Mouse (Mus musculus) central nervous system, embryonic 14 days (tissue): Measurements from ENCODE around the gene Rock2. TPM values are rescaled to one million over a fixed set of nuclear protein-coding genes. Genes with fewer than 3 reads are reported as not detected.

Experiments
- polyA plus RNA-seq: library from polyadenylated mRNA; depleted of rRNA; stranded (reverse); fragments of >200 nt; gene quantifications from 2 replicates; pipeline ENCODE4 v1.2.3, GENCODE M21; 2012; rRNA removed

Gene Rock2
- polyA plus RNA-seq, result 19.2 and 19.7 TPM in 2 replicates

DNA sequence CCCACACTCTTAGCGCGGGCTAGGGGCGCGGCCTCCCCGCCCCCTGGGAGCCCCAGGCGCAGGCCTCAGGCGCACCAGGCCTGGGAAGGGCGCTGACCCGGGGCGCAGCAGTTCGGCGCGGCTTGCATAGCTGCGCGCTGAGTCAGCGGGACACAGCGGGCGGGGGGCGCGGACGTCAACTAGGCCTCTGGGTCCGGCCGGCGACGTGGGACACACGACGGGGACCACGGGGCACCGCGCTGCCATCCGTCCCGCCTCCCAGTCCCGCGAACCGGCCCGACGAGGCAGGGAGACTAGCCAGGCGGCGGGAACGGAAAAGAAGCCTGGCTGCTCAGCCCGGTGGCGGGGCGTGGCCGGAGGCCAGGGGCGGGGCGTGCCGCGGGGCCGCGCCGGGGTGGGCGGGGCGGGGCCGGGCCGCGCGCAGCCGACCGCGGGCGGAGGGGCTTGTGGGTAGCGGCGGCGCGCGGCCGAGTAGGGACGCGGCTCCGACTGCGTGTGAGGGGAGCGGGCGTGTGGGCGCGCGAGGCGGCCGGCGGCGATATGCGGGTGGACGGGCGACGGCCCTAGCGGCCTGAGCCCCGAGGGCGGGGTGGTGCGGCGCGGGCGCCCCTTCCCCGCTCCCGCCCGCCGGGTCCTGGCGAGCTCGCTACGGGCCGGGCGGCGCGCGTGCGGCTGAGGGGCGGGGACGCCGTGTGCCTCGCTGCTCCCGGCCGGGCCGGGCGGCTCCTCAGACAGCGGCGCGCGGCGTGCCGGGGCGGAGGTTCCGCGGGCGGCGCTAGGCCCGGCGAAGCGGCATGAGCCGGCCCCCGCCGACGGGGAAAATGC is at the start of gene Rock2:
Gene Rock2 (plus strand): TSS at position 500 of the 825 bp plus-strand sequence.

DNA sequence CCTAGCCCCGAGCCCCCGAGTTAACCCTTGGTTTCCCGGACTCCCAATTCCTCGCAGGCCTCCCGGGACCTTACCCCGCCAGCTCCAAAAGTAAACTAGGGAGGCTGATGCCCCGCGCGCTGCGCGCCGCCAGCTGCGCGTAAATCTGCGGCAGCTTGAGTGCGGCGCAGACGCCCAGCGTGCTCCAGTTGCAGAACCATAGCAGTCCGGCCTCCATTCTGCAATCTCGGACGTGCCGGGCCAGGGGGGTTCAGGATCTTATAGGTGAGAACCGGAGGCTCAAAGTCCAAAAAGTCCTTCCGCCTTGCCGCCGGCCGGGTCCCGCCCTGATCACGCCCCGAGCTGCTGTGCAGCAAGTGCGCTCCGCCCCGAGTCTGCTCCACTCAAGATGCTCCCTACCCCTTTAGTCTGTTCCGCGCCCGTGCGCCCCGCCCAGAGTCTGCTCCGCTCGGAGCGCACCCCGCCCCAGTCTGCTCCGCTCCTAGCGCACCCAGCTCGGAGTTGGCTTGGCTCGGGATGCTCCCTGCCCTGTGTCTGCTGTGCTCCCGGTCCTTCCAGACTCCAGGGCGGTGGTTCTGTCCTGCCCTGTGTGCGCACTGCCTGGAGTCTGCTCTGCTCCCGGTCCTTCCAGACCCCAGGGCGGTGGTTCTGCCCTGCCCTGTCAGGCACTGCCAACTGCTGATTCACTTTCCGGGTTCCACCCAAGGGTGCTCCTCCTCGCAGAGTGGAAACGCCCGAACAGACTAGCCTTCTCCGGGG is 105.2 kb downstream of the Rock2 start, which contains the start of gene Pqlc3:
Gene Pqlc3 (minus strand): TSS at position 670 of the 759 bp plus-strand sequence.

DNA sequence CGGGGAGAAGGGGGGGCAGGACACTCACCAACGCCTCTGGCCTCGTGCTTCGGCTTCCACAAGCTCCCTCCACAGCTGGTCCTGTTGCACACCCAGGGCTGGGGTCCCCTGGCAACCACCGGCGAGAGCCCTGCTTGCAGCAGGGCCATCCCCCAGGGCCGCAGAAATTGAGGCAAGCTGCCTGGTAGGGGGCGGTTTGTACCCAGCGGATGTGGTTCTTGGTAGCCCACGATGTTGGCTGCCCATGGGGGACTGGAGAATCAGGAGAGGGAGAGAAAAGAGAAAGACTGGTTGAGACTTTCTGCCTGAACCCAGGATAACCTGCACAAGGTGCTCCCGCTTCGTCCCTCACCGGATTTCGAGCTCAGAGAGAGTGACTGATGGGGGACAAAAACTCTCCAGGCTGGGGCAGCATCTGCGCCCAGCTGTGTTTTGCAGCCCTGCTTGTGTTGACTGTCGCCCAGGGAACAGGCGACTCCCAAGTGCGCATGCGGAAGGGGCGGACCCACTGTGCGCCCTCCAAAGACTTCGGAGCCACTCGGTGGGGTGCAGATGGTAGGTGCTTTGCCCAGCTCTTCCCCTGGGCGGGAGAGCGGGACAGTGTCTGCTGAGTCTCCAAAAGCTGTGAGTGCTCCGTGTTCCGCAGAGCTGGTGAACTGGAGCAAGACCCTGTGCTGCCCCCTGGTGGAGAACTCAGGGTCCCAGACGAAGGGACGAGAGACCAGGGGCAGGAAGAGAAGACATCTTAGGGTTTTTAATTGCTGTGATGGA is 116.6 kb downstream of the Rock2 start, which contains the start of gene 2410004P03Rik:
Gene 2410004P03Rik (minus strand): TSS at position 628 of the 771 bp plus-strand sequence.

Other genes with a start within 250 kb of the Rock2 start
- gene Ntsr2, start 241.5 kb upstream of the Rock2 start, polyA plus RNA-seq, result 1.5 and 2.2 TPM in 2 replicates
- gene Greb1, start 94.0 kb upstream of the Rock2 start, polyA plus RNA-seq, result 2.2 and 4.4 TPM in 2 replicates
- gene E2f6, start 83.9 kb upstream of the Rock2 start, polyA plus RNA-seq, result 43.7 and 45.5 TPM in 2 replicates
- gene Pqlc3, start 105.5 kb downstream of the Rock2 start, polyA plus RNA-seq, result 1.2 and 2.1 TPM in 2 replicates
- 1.1 and 1.3 TPM in 2 replicates for gene 2410004P03Rik, start 116.8 kb downstream of the Rock2 start, polyA plus RNA-seq